Mouse (Mus musculus): ENCODE results near the gene Cfp. TPM values are rescaled to one million over a fixed set of nuclear protein-coding genes. Genes with fewer than 3 reads are reported as not detected.

Gene Cfp
- polyA plus RNA-seq, 1 experiment: 1.7 TPM

DNA sequence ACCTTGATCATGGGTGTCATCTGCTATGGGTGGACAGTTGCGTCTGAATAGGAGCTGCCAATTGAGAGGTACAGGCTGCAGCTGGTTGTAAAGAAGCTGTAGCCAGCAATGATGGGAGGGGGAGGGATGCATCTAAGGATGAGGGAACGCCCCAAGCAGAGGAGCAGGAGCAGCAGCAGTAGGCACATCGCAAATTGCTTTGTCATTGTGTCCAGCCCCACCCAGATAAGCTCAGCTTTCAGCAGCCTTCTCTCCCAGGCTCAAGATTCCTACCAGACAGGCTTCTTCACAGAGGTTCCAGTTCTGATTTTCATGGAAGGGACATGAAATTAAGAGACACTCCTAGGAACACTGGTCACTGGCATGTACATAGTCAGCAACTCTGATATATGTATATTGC is 21.3 kb downstream of the Cfp start:
- no peaks in the 10 kb centered on the region for H3K79me2 ChIP-seq (ENCODE audit: control insufficient read depth, insufficient read depth)
- no peak for TF ChIP-seq SRF (IDR thresholded peaks at IDR 0.05; ENCODE audit: control insufficient read depth, insufficient read length, low read depth)
- no peak for TF ChIP-seq E2F4 (IDR thresholded peaks at IDR 0.05; ENCODE audit: insufficient read depth)
- no peak for TF ChIP-seq MAX (IDR thresholded peaks at IDR 0.05; ENCODE audit: low read depth)
- TF ChIP-seq MYOG (IDR thresholded peaks at IDR 0.05; ENCODE audit: control insufficient read depth in 1 of 3, insufficient read depth in 1 of 3, insufficient read length in 2 of 3, low read depth in 2 of 3): no peak
- no peak for TF ChIP-seq CEBPB (IDR thresholded peaks at IDR 0.05; ENCODE audit: insufficient read depth, poor library complexity, severe bottlenecking)
- TF ChIP-seq USF1 (IDR thresholded peaks at IDR 0.05; ENCODE audit: low read depth): no peak
- no peak for TF ChIP-seq POLR2A (IDR thresholded peaks at IDR 0.05; ENCODE audit: insufficient read length, low read depth)
- no peak for TF ChIP-seq REST (IDR thresholded peaks at IDR 0.05; ENCODE audit: insufficient read depth, insufficient read length)
- TF ChIP-seq TCF12 (IDR thresholded peaks at IDR 0.05; ENCODE audit: insufficient read depth, poor library complexity, severe bottlenecking): no peak
- no peak for TF ChIP-seq POLR2AphosphoS2 (IDR thresholded peaks at IDR 0.05; ENCODE audit: insufficient read length, low read depth)
- no peak for TF ChIP-seq MYOD1 (IDR thresholded peaks at IDR 0.05; ENCODE audit: control insufficient read depth in 1 of 3, insufficient read length in 2 of 3, low read depth in 2 of 3)
- no peak for TF ChIP-seq TCF3 (IDR thresholded peaks at IDR 0.05; ENCODE audit: insufficient read length, low read depth)

More for the DNA sequence above, 21.3 kb downstream of the Cfp start:
- no peak overlapping the region for H3K4me3 ChIP-seq
- H3K27me3 ChIP-seq (ENCODE audit: control insufficient read depth, insufficient read depth, insufficient read length): no peaks in the 10 kb centered on the region
- peak overlapping the region; percentile 63 for H3K4me2 ChIP-seq (ENCODE audit: low read depth)
- H3K36me3 ChIP-seq (ENCODE audit: control insufficient read depth, insufficient read depth): no peaks in the 10 kb centered on the region
- H3ac ChIP-seq (ENCODE audit: control insufficient read depth, insufficient read length): no peak overlapping the region

Other genes with a start within 250 kb of the Cfp start
- gene Cdk16, start 243.6 kb downstream of the Cfp start, polyA plus RNA-seq (2012; fragmentation: generic; extraction: Trizol): 113 TPM
- 24.5 TPM for gene Usp11, start 227.6 kb downstream of the Cfp start, polyA plus RNA-seq (2012; fragmentation: generic; extraction: Trizol)
- gene Araf, start 133.7 kb downstream of the Cfp start, polyA plus RNA-seq (2012; fragmentation: generic; extraction: Trizol): 66.5 TPM
- 387 TPM for gene Timp1, start 61.4 kb downstream of the Cfp start, polyA plus RNA-seq (2012; fragmentation: generic; extraction: Trizol)
- 8.1 TPM for gene Syn1, start 10.6 kb downstream of the Cfp start, polyA plus RNA-seq (2012; fragmentation: generic; extraction: Trizol)
- gene Elk1, start 19.1 kb upstream of the Cfp start, polyA plus RNA-seq (2012; fragmentation: generic; extraction: Trizol): 18.9 TPM
- gene Uxt, start 30.5 kb upstream of the Cfp start, polyA plus RNA-seq (2012; fragmentation: generic; extraction: Trizol): 57.6 TPM
- 0.52 TPM for gene Zfp182, start 130.8 kb upstream of the Cfp start, polyA plus RNA-seq (2012; fragmentation: generic; extraction: Trizol)
- not detected for gene Spaca5, start 136.9 kb upstream of the Cfp start, polyA plus RNA-seq (2012; fragmentation: generic; extraction: Trizol)
- 0.13 TPM for gene Zfp300, start 158.0 kb upstream of the Cfp start, polyA plus RNA-seq (2012; fragmentation: generic; extraction: Trizol)
- not detected for gene Ssxa1, start 184.3 kb upstream of the Cfp start, polyA plus RNA-seq (2012; fragmentation: generic; extraction: Trizol)
- gene Gm21876, start 244.1 kb upstream of the Cfp start, polyA plus RNA-seq (2012; fragmentation: generic; extraction: Trizol): not detected

Data from myocyte (in vitro differentiated cells).